Mouse (Mus musculus) urinary bladder, postnatal 25 days (tissue): ENCODE measurements at regions not wholly inside any gene's neighbourhood (a gene's known extent, or its start where the extent isn't known, plus 50 kb on each side); places are given as distances from the start of the nearest gene placed in this dataset.

ENCODE experiments used
- DNase-seq: peaks from one replicate; pipeline ENCODE4 v3.0.0; 2022; ENCODE audit warnings: low spot score

GRCm38 (mm10) chr2:133438018-133438417, 113.9 kb upstream of the Bmp2 start:
- no peak for DNase-seq

- DNase-seq: no peak
Observed at GRCm38 (mm10) chr2:133443024-133443423, 108.9 kb upstream of the Bmp2 start.

- no peak for DNase-seq
Observed at GRCm38 (mm10) chr2:133443490-133443889, 108.5 kb upstream of the Bmp2 start.

- no peak for DNase-seq
Observed at GRCm38 (mm10) chr2:133452947-133453346, 99.0 kb upstream of the Bmp2 start.

GRCm38 (mm10) chr2:133455484-133456170, 96.3 kb upstream of the Bmp2 start:
- DNase-seq: no peak

GRCm38 (mm10) chr2:133456785-133457184, 95.2 kb upstream of the Bmp2 start:
- no peak for DNase-seq

GRCm38 (mm10) chr2:133458735-133459134, 93.2 kb upstream of the Bmp2 start:
- no peak for DNase-seq

- DNase-seq: no peak
Observed at GRCm38 (mm10) chr2:133460814-133461213, 91.1 kb upstream of the Bmp2 start.

GRCm38 (mm10) chr2:133462378-133462777, 89.6 kb upstream of the Bmp2 start:
- DNase-seq: no peak

GRCm38 (mm10) chr2:133467170-133468168, 84.5 kb upstream of the Bmp2 start:
- no peak for DNase-seq

GRCm38 (mm10) chr2:133472966-133473744, 78.8 kb upstream of the Bmp2 start:
- no peak for DNase-seq

GRCm38 (mm10) chr2:133474174-133474573, 77.8 kb upstream of the Bmp2 start:
- DNase-seq: no peak

- no peak for DNase-seq
Observed at GRCm38 (mm10) chr2:133480870-133481269, 71.1 kb upstream of the Bmp2 start.

- DNase-seq: no peak
Observed at GRCm38 (mm10) chr2:133481305-133481704, 70.7 kb upstream of the Bmp2 start.

- no peak for DNase-seq
Observed at GRCm38 (mm10) chr2:133481785-133482184, 70.2 kb upstream of the Bmp2 start.

GRCm38 (mm10) chr2:133495443-133495842, 56.5 kb upstream of the Bmp2 start:
- no peak for DNase-seq

GRCm38 (mm10) chr2:133496389-133496788, 55.6 kb upstream of the Bmp2 start:
- no peak for DNase-seq

GRCm38 (mm10) chr2:133497071-133497470, 54.9 kb upstream of the Bmp2 start:
- DNase-seq: no peak

GRCm38 (mm10) chr2:133497541-133498185, 54.3 kb upstream of the Bmp2 start:
- no peak for DNase-seq

GRCm38 (mm10) chr2:133498186-133498571, 53.8 kb upstream of the Bmp2 start:
- no peak for DNase-seq

- no peak for DNase-seq
Observed at GRCm38 (mm10) chr2:133498717-133499143, 53.2 kb upstream of the Bmp2 start.

- DNase-seq: no peak
Observed at GRCm38 (mm10) chr2:133499904-133500303, 52.1 kb upstream of the Bmp2 start.
